Mouse (Mus musculus): ENCODE data around the gene Lypd8.
"Not testable (repeated sequence)": the region's sequence is repeated elsewhere in the genome, so short reads cannot be mapped to it uniquely, and the experiment has no call there.

Gene Lypd8

GRCm38 (mm10) chr11:58378763-58379278 is at the start of gene Lypd8:
TSS of gene Lypd8 (plus strand) at chr11:58379043.
- DNase-seq (ENCODE audit: low spot score) = no peak

GRCm38 (mm10) chr11:58329906-58330275 is 49.0 kb upstream of the Lypd8 start:
- DNase-seq (ENCODE audit: low spot score) = no peak

GRCm38 (mm10) chr11:58330276-58331148 is 48.3 kb upstream of the Lypd8 start, which contains the start of the genes Zfp672 and Sh3bp5l:
TSS of gene Zfp672 (minus strand) at chr11:58330339.
TSS of gene Sh3bp5l (plus strand) at chr11:58330724.
- DNase-seq (ENCODE audit: low spot score) = peak; percentile 97

GRCm38 (mm10) chr11:58331149-58331495 is 47.7 kb upstream of the Lypd8 start:
- DNase-seq (ENCODE audit: low spot score) = no peak

GRCm38 (mm10) chr11:58331546-58331945 is 47.3 kb upstream of the Lypd8 start:
- DNase-seq (ENCODE audit: low spot score) = no peak

GRCm38 (mm10) chr11:58334746-58335145 is 44.1 kb upstream of the Lypd8 start:
- peak; percentile 68 for DNase-seq (ENCODE audit: low spot score)

GRCm38 (mm10) chr11:58346745-58347144 is 32.1 kb upstream of the Lypd8 start:
- no peak for DNase-seq (ENCODE audit: low spot score)

GRCm38 (mm10) chr11:58350628-58351027 is 28.2 kb upstream of the Lypd8 start:
- DNase-seq (ENCODE audit: low spot score) = no peak

GRCm38 (mm10) chr11:58351179-58351578 is 27.7 kb upstream of the Lypd8 start:
- no peak for DNase-seq (ENCODE audit: low spot score)

GRCm38 (mm10) chr11:58352681-58353548 is 25.9 kb upstream of the Lypd8 start:
- no peak for DNase-seq (ENCODE audit: low spot score)

- DNase-seq (ENCODE audit: low spot score) = no peak
Observed at GRCm38 (mm10) chr11:58353709-58354108, 25.1 kb upstream of the Lypd8 start.

GRCm38 (mm10) chr11:58354476-58354875 is 24.4 kb upstream of the Lypd8 start:
- no peak for DNase-seq (ENCODE audit: low spot score)

- DNase-seq (ENCODE audit: low spot score) = no peak
Observed at GRCm38 (mm10) chr11:58354927-58355326, 23.9 kb upstream of the Lypd8 start.

GRCm38 (mm10) chr11:58357042-58357441 is 21.8 kb upstream of the Lypd8 start:
- no peak for DNase-seq (ENCODE audit: low spot score)

- DNase-seq (ENCODE audit: low spot score) = no peak
Observed at GRCm38 (mm10) chr11:58357844-58358534, 20.9 kb upstream of the Lypd8 start.

GRCm38 (mm10) chr11:58362562-58362961 is 16.3 kb upstream of the Lypd8 start:
- DNase-seq (ENCODE audit: low spot score) = not testable (repeated sequence)

GRCm38 (mm10) chr11:58364454-58364853 is 14.4 kb upstream of the Lypd8 start:
- no peak for DNase-seq (ENCODE audit: low spot score)

- not testable (repeated sequence) for DNase-seq (ENCODE audit: low spot score)
Observed at GRCm38 (mm10) chr11:58366191-58366590, 12.7 kb upstream of the Lypd8 start.

GRCm38 (mm10) chr11:58377273-58377672 is 1.6 kb upstream of the Lypd8 start:
- DNase-seq (ENCODE audit: low spot score) = no peak

GRCm38 (mm10) chr11:58377686-58378085 is 1.2 kb upstream of the Lypd8 start:
- no peak for DNase-seq (ENCODE audit: low spot score)

GRCm38 (mm10) chr11:58379516-58379915 is 673 bp downstream of the Lypd8 start:
- no peak for DNase-seq (ENCODE audit: low spot score)

GRCm38 (mm10) chr11:58382471-58382870 is 3.6 kb downstream of the Lypd8 start:
- no peak for DNase-seq (ENCODE audit: low spot score)
